In the genomic region with DNA sequence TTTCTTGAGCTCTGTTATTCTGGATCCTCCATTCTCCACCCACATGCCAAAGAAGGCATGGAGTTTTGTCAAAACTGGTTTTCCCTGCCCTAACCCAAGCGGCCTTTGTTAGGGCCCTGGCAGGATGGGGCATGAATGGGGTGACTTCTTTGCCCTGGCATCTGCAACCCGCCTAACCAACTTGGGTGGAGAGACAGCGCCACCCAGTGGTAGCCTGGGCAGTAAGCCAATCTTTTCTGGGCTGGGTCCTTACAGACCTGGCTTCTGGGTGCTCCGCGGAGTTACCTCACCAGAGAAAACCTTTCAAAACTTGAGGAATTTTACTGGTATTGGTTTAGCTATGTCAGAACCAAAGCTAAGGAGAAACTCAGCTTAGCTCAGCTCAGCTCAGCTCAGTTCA, we compare ENCODE assay signal across 8 mouse cellular contexts. TPM values are rescaled to one million over a fixed set of nuclear protein-coding genes. Genes with fewer than 3 reads are reported as not detected.
DNase-seq lines count a peak whose midpoint lies in the region; ATAC-seq and TF ChIP-seq lines count a peak whose summit lies in the region.

No protein-coding gene starts in this region.

- intact Hi-C loops in gastrocnemius, postnatal 36 days (cut with DNase I) = loop anchor here (1.0 to 5.0 kb wide), 2 partner anchors 121 to 388 kb away; no protein-coding TSS in a partner anchor

- peak; percentile 36; the same call in 1 of the 2 replicates for ATAC-seq in kidney, embryonic 16.5 days (ENCODE audit: low FRiP score, low TSS enrichment)
- ATAC-seq in liver, postnatal 0 days = no peak
- ATAC-seq in neural tube, embryonic 13.5 days (ENCODE audit: low read depth) = peak; percentile 80

- WGBS in kidney, embryonic 16.5 days = 34% methylated on average over 5 of the region's 5 CpGs
- 15% methylated on average over 5 of the region's 5 CpGs for WGBS in liver, postnatal 0 days (ENCODE audit: insufficient replicate concordance)
- WGBS in neural tube, embryonic 13.5 days = 19% methylated on average over 5 of the region's 5 CpGs

- H3K36me3 ChIP-seq in kidney, embryonic 16.5 days (ENCODE audit: insufficient read depth, low read length) = no peaks in the 10 kb centered on the region
- H3K36me3 ChIP-seq in liver, postnatal 0 days (replicated peaks; ENCODE audit: insufficient read depth, low read length) = no peaks in the 10 kb centered on the region
- no peaks in the 10 kb centered on the region for H3K36me3 ChIP-seq in neural tube, embryonic 13.5 days

- peak; percentile 70 for TF ChIP-seq CTCF in cortical plate, adult 2 months (IDR thresholded peaks at IDR 0.05; ENCODE audit: extremely low read depth, insufficient read depth, low read length)
- TF ChIP-seq CTCF in liver, postnatal 0 days (IDR thresholded peaks at IDR 0.05; ENCODE audit: low read depth) = peak; percentile 81

- TF ChIP-seq POLR2A in cortical plate, adult 2 months (IDR thresholded peaks at IDR 0.05; ENCODE audit: extremely low read depth, insufficient read depth, low read length) = no peak

- H3K9ac ChIP-seq in kidney, embryonic 16.5 days (replicated peaks; ENCODE audit: low read length) = no peak overlapping the region
- no peak overlapping the region for H3K9ac ChIP-seq in liver, postnatal 0 days (replicated peaks)
- no peak overlapping the region for H3K9ac ChIP-seq in neural tube, embryonic 13.5 days

- H3K9me3 ChIP-seq in kidney, embryonic 16.5 days (ENCODE audit: low read length) = no peaks in the 10 kb centered on the region
- H3K9me3 ChIP-seq in liver, postnatal 0 days (ENCODE audit: low read length) = no peaks in the 10 kb centered on the region
- no peaks in the 10 kb centered on the region for H3K9me3 ChIP-seq in neural tube, embryonic 13.5 days

- no peak overlapping the region for H3K27ac ChIP-seq in cortical plate, adult 2 months (ENCODE audit: insufficient read depth, low read length)
- H3K27ac ChIP-seq in kidney, embryonic 16.5 days (ENCODE audit: low read length) = no peak overlapping the region
- no peak overlapping the region for H3K27ac ChIP-seq in liver, postnatal 0 days (ENCODE audit: low read depth)
- H3K27ac ChIP-seq in neural tube, embryonic 13.5 days (replicated peaks) = no peak overlapping the region

- peaks cover 40% of the 10 kb centered on the region; the same call in 1 of the 2 replicates for H3K27me3 ChIP-seq in kidney, embryonic 16.5 days (ENCODE audit: insufficient read depth, low read length)
- H3K27me3 ChIP-seq in liver, postnatal 0 days (ENCODE audit: insufficient read depth, low read length) = peaks cover 4% of the 10 kb centered on the region; the same call in 1 of the 2 replicates
- H3K27me3 ChIP-seq in neural tube, embryonic 13.5 days = peaks cover 77% of the 10 kb centered on the region

- no peak overlapping the region for H3K4me3 ChIP-seq in cortical plate, adult 2 months (ENCODE audit: insufficient read depth, low read length)
- H3K4me3 ChIP-seq in kidney, embryonic 16.5 days (ENCODE audit: low read length) = no peak overlapping the region
- no peak overlapping the region for H3K4me3 ChIP-seq in liver, postnatal 0 days (ENCODE audit: low read depth, low read length)
- no peak overlapping the region for H3K4me3 ChIP-seq in neural tube, embryonic 13.5 days

- no peaks in the 10 kb centered on the region for H3K4me1 ChIP-seq in cortical plate, adult 2 months (ENCODE audit: control insufficient read depth, insufficient read depth, low read length)
- peaks cover 7% of the 10 kb centered on the region; the same call in 1 of the 2 replicates for H3K4me1 ChIP-seq in kidney, embryonic 16.5 days (ENCODE audit: insufficient read depth, low read length)
- no peaks in the 10 kb centered on the region for H3K4me1 ChIP-seq in liver, postnatal 0 days (ENCODE audit: insufficient read depth)
- peaks cover 6% of the 10 kb centered on the region; the same call in 1 of the 2 replicates for H3K4me1 ChIP-seq in neural tube, embryonic 13.5 days (replicated peaks)

- peak; percentile 43 to 49 for DNase-seq in spleen, adult 18-20 months
- DNase-seq in spleen, adult 12 weeks (ENCODE audit: low spot score) = no peak
- peak; percentile 48 to 50 for DNase-seq in gastrocnemius, postnatal 36 days
- peak; percentile 76 for DNase-seq in liver, postnatal 0 days
- DNase-seq in testis, postnatal 14 days (ENCODE audit: low spot score) = peak; percentile 38

- H3K4me2 ChIP-seq in kidney, embryonic 16.5 days (replicated peaks; ENCODE audit: low read depth, low read length) = no peak overlapping the region
- H3K4me2 ChIP-seq in liver, postnatal 0 days (ENCODE audit: low read depth, low read length) = no peak overlapping the region
- H3K4me2 ChIP-seq in neural tube, embryonic 13.5 days = no peak overlapping the region

- no peak for TF ChIP-seq EP300 in liver, postnatal 0 days (IDR thresholded peaks at IDR 0.05; ENCODE audit: low read depth)

RNA-seq across cellular contexts. Expression of a gene that starts 51.8 kb away (rescaled TPM):
- 196 and 208 TPM in 2 replicates for polyA plus RNA-seq in cortical plate, adult 2 months (2012; rRNA removed)
- 10 to 100 TPM; 11.4 to 12.8 TPM for total RNA-seq in gastrocnemius, postnatal 36 days (2021)
- 207 and 212 TPM in 2 replicates for polyA plus RNA-seq in kidney, embryonic 16.5 days (2015; fragmentation: Nextera tagmentation; extraction: Ambion mirVana)
- polyA plus RNA-seq in liver, postnatal 0 days (2015; fragmentation: Nextera tagmentation; extraction: Ambion mirVana) = 31.9 and 32.1 TPM in 2 replicates
- polyA plus RNA-seq in neural tube, embryonic 13.5 days (2015; fragmentation: Nextera tagmentation; extraction: Ambion mirVana) = 321 and 339 TPM in 2 replicates
